Mouse (Mus musculus): ENCODE measurements around the gene Eif3a. TPM values are rescaled to one million over a fixed set of nuclear protein-coding genes. Genes with fewer than 3 reads are reported as not detected.

Gene Eif3a
- polyA plus RNA-seq, 1 experiment, result 58.0 TPM

GRCm38 (mm10) chr19:60797415-60797814, 7.0 kb upstream of the Eif3a start:
- TF ChIP-seq POLR2A (IDR thresholded peaks at IDR 0.05; ENCODE audit: extremely low read depth, insufficient read depth, low read length), result no peak
- no peak for TF ChIP-seq CTCF (IDR thresholded peaks at IDR 0.05; ENCODE audit: extremely low read depth, insufficient read depth, low read length)
- Histone ChIP-seq H3K4me3 (ENCODE audit: insufficient read depth, low read length) (no peak overlapping the region), H3K27ac (ENCODE audit: insufficient read depth, low read length) (no peak overlapping the region), H3K4me1 (ENCODE audit: control insufficient read depth, insufficient read depth, low read length) (no peaks in the 10 kb centered on the region)

DNA sequence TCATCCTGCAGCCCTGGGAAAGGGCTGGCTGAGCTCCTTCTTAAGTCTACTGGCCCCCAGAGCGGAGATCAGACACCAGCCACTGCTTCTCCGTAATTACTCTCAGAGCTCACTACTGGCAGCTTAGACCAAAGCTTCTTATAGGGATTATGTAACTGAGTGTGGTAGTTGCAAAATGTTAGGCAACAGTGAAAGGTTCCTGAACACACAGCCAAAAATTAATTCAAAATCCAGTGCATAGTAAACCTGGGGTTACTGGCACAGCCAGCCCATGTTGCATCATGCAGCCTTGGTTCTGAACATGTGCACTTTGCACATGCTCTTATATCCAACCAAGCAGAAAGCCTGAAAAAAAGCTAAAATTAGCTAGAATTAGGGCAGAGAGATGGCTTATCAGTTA, 4.8 kb upstream of the Eif3a start:
- Histone ChIP-seq H3K4me3 (ENCODE audit: insufficient read depth, low read length) (no peak overlapping the region), H3K27ac (ENCODE audit: insufficient read depth, low read length) (no peak overlapping the region)
- no peak for TF ChIP-seq CTCF (IDR thresholded peaks at IDR 0.05; ENCODE audit: extremely low read depth, insufficient read depth, low read length)
- no peak for TF ChIP-seq POLR2A (IDR thresholded peaks at IDR 0.05; ENCODE audit: extremely low read depth, insufficient read depth, low read length)

DNA sequence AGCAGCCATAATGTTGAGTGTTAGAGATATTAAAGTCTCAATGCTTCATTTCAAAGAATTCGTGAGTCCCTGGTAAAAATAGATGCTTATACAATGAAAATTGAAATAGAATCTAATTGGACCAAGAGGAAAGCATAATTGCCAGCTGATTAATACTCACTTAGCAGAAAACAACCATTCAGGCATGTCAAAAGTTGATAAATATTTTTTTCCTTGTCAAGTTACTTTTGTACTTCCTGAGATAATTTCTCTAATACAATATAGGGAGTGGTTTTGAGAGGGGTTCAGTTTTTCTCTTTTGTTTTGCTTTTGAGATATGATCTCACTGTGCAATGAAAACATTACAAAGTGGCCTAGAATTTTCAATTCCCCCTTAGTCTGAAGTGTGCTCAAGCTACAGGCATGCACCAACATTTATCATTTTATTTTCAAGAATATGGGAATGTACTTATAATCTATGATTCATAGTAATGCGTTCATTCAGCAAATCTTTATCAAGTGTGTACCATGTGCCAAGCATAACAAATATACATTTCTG, 2.8 kb upstream of the Eif3a start:
- peaks cover 2% of the 10 kb centered on the region; the same call in 1 of the 2 replicates for H3K4me1 ChIP-seq (ENCODE audit: control insufficient read depth, insufficient read depth, low read length)
- TF ChIP-seq CTCF (IDR thresholded peaks at IDR 0.05; ENCODE audit: extremely low read depth, insufficient read depth, low read length), result no peak
- TF ChIP-seq POLR2A (IDR thresholded peaks at IDR 0.05; ENCODE audit: extremely low read depth, insufficient read depth, low read length), result no peak
- H3K4me3 ChIP-seq (ENCODE audit: insufficient read depth, low read length), result no peak overlapping the region
- H3K27ac ChIP-seq (ENCODE audit: insufficient read depth, low read length), result no peak overlapping the region

More for the DNA sequence above, 4.8 kb upstream of the Eif3a start:
- no peaks in the 10 kb centered on the region for H3K4me1 ChIP-seq (ENCODE audit: control insufficient read depth, insufficient read depth, low read length)

GRCm38 (mm10) chr19:60791164-60791563, 706 bp upstream of the Eif3a start:
- H3K27ac ChIP-seq (ENCODE audit: insufficient read depth, low read length), result peak overlapping the region; percentile 93
- TF ChIP-seq CTCF (IDR thresholded peaks at IDR 0.05; ENCODE audit: extremely low read depth, insufficient read depth, low read length), result no peak
- no peak for TF ChIP-seq POLR2A (IDR thresholded peaks at IDR 0.05; ENCODE audit: extremely low read depth, insufficient read depth, low read length)
- H3K4me1 ChIP-seq (ENCODE audit: control insufficient read depth, insufficient read depth, low read length), result peaks cover 2% of the 10 kb centered on the region; the same call in 1 of the 2 replicates
- H3K4me3 ChIP-seq (ENCODE audit: insufficient read depth, low read length), result peak overlapping the region; percentile 70

GRCm38 (mm10) chr19:60789919-60790506, 445 bp downstream of the Eif3a start:
- Histone ChIP-seq H3K4me3 (ENCODE audit: insufficient read depth, low read length) (peak overlapping the region; percentile 70), H3K27ac (ENCODE audit: insufficient read depth, low read length) (peak overlapping the region; percentile 90), H3K4me1 (ENCODE audit: control insufficient read depth, insufficient read depth, low read length) (peaks cover 2% of the 10 kb centered on the region; the same call in 1 of the 2 replicates)
- TF ChIP-seq CTCF (IDR thresholded peaks at IDR 0.05; ENCODE audit: extremely low read depth, insufficient read depth, low read length) (no peak), POLR2A (IDR thresholded peaks at IDR 0.05; ENCODE audit: extremely low read depth, insufficient read depth, low read length) (no peak)

- Histone ChIP-seq H3K4me3 (ENCODE audit: insufficient read depth, low read length) (peak overlapping the region; percentile 70), H3K27ac (ENCODE audit: insufficient read depth, low read length) (peak overlapping the region; percentile 90; the same call in 1 of the 2 replicates), H3K4me1 (ENCODE audit: control insufficient read depth, insufficient read depth, low read length) (peaks cover 2% of the 10 kb centered on the region; the same call in 1 of the 2 replicates)
- TF ChIP-seq CTCF (IDR thresholded peaks at IDR 0.05; ENCODE audit: extremely low read depth, insufficient read depth, low read length) (no peak), POLR2A (IDR thresholded peaks at IDR 0.05; ENCODE audit: extremely low read depth, insufficient read depth, low read length) (no peak)
Observed at GRCm38 (mm10) chr19:60789452-60789851, 1.0 kb downstream of the Eif3a start.

- TF ChIP-seq CTCF (IDR thresholded peaks at IDR 0.05; ENCODE audit: extremely low read depth, insufficient read depth, low read length), result no peak
- no peak for TF ChIP-seq POLR2A (IDR thresholded peaks at IDR 0.05; ENCODE audit: extremely low read depth, insufficient read depth, low read length)
- Histone ChIP-seq H3K4me1 (ENCODE audit: control insufficient read depth, insufficient read depth, low read length) (peaks cover 2% of the 10 kb centered on the region; the same call in 1 of the 2 replicates), H3K27ac (ENCODE audit: insufficient read depth, low read length) (no peak overlapping the region), H3K4me3 (ENCODE audit: insufficient read depth, low read length) (peak overlapping the region; percentile 70; the same call in 1 of the 2 replicates)
Observed at GRCm38 (mm10) chr19:60788214-60788960, 2.1 kb downstream of the Eif3a start.

GRCm38 (mm10) chr19:60787465-60788150, 2.9 kb downstream of the Eif3a start:
- Histone ChIP-seq H3K4me1 (ENCODE audit: control insufficient read depth, insufficient read depth, low read length) (peaks cover 2% of the 10 kb centered on the region; the same call in 1 of the 2 replicates), H3K4me3 (ENCODE audit: insufficient read depth, low read length) (no peak overlapping the region), H3K27ac (ENCODE audit: insufficient read depth, low read length) (no peak overlapping the region)
- TF ChIP-seq CTCF (IDR thresholded peaks at IDR 0.05; ENCODE audit: extremely low read depth, insufficient read depth, low read length) (no peak), POLR2A (IDR thresholded peaks at IDR 0.05; ENCODE audit: extremely low read depth, insufficient read depth, low read length) (no peak)

GRCm38 (mm10) chr19:60784712-60785111, 5.7 kb downstream of the Eif3a start:
- H3K4me3 ChIP-seq (ENCODE audit: insufficient read depth, low read length), result no peak overlapping the region

More at GRCm38 (mm10) chr19:60784712-60785111, 5.7 kb downstream of the Eif3a start:
- H3K4me1 ChIP-seq (ENCODE audit: control insufficient read depth, insufficient read depth, low read length), result peaks cover 2% of the 10 kb centered on the region; the same call in 1 of the 2 replicates
- TF ChIP-seq CTCF (IDR thresholded peaks at IDR 0.05; ENCODE audit: extremely low read depth, insufficient read depth, low read length), result no peak
- TF ChIP-seq POLR2A (IDR thresholded peaks at IDR 0.05; ENCODE audit: extremely low read depth, insufficient read depth, low read length), result no peak
- H3K27ac ChIP-seq (ENCODE audit: insufficient read depth, low read length), result no peak overlapping the region
